Mouse (Mus musculus) neural tube, embryonic 14.5 days (tissue): ENCODE results near the gene Polr2e. TPM values are rescaled to one million over a fixed set of nuclear protein-coding genes. Genes with fewer than 3 reads are reported as not detected.

Source experiments
- ATAC-seq: fragments of 200-750 bp; cut with Nextera tagmentation; 2 replicates; pipeline ENCODE4 v1.8.0; 2017; ENCODE audit warnings: low read depth, mild to moderate bottlenecking, moderate TSS enrichment, moderate library complexity
- H3K27ac ChIP-seq: fragments of 300-500 bp; sonication (generic); 2 replicates; pipeline ENCODE4 v1.5.1; 2014; ENCODE audit warnings: low read depth, mild to moderate bottlenecking, control low read depth, low read length, moderate library complexity, mixed read lengths
- H3K27me3 ChIP-seq: fragments of 300-500 bp; sonication (generic); 2 replicates; pipeline ENCODE4 v1.6.1; 2014; ENCODE audit warnings: low read length; ENCODE audit not compliant: control insufficient read depth, insufficient read depth
- H3K36me3 ChIP-seq: fragments of 300-500 bp; sonication (generic); 2 replicates; pipeline ENCODE4 v1.6.1; 2014; ENCODE audit warnings: low read length, mixed read lengths; ENCODE audit not compliant: control insufficient read depth, insufficient read depth
- H3K4me1 ChIP-seq: fragments of 300-500 bp; sonication (generic); 2 replicates; pipeline ENCODE4 v1.6.1; 2014; ENCODE audit warnings: low read length; ENCODE audit not compliant: control insufficient read depth, insufficient read depth
- H3K4me2 ChIP-seq: fragments of 300-500 bp; sonication (generic); 2 replicates; pipeline ENCODE4 v1.6.1; 2014; ENCODE audit warnings: mild to moderate bottlenecking, low read depth, low read length, control low read depth
- H3K4me3 ChIP-seq: fragments of 300-500 bp; sonication (generic); 2 replicates; pipeline ENCODE4 v1.5.1; 2014; ENCODE audit warnings: low read depth, low read length, control low read depth, mixed read lengths
- H3K9ac ChIP-seq: fragments of 300-500 bp; sonication (generic); replicated peaks from 2 replicates; pipeline ENCODE4 v1.6.1; 2014; ENCODE audit warnings: low read depth, mild to moderate bottlenecking, control low read depth, low read length, mixed read lengths
- H3K9me3 ChIP-seq: fragments of 300-500 bp; sonication (generic); 2 replicates; pipeline ENCODE4 v1.6.1; 2016; ENCODE audit warnings: low read length; ENCODE audit not compliant: control insufficient read depth
- WGBS: fragments of 180-500 bp; shearing (Covaris S2); extraction: QIAGEN DNeasy Blood & Tissue Kit; methylation state at CpG from one replicate; pipeline ENCODE4 v1.1.7; 2014; 5-methylcytosine and 5-hydroxymethylcytosine counted together
- polyA plus RNA-seq: library from polyadenylated mRNA; unstranded; fragments of >200 nt; fragmentation: Nextera tagmentation; extraction: Ambion mirVana; gene quantifications from 2 replicates; pipeline ENCODE4 v1.2.1, GENCODE M21; 2014

The Polr2e gene
- polyA plus RNA-seq, 1 experiment from 2014 or later = 145 TPM

DNA sequence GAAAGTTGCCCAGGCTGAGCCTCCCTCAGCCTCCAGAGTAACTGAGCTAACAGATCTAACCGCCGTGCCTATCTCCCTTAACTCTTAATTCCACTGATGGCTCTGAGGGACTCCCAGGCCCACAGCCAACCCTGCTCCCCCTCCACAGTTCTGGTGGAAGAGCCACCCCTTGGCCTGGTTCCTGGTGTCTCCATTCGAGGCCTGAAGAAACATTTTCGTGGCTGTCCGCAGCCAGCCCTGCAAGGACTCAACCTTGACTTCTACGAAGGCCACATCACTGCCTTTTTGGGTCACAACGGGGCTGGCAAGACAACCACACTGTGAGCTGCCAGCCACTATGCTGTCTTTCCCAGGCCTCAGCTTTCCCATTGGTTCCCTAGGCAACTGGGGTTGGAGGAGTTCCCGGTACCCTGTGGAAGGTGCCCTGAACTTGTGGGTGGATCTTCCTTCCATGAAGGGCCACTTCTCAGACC lies 35.3 kb downstream of the Polr2e start:
- Histone ChIP-seq H3K36me3 (no peaks in the 10 kb centered on the region), H3K9me3 (no peaks in the 10 kb centered on the region), H3K4me2 (no peak overlapping the region), H3K27me3 (0 out of 2 replicates have a peak, but pooled peaks cover 2% of the 10 kb centered on the region), H3K9ac (no peak overlapping the region), H3K4me1 (no peaks in the 10 kb centered on the region), H3K27ac (no peak overlapping the region), H3K4me3 (no peak overlapping the region)
- no peak for ATAC-seq
- WGBS = 94% methylated on average over 8 of the region's 8 CpGs

DNA sequence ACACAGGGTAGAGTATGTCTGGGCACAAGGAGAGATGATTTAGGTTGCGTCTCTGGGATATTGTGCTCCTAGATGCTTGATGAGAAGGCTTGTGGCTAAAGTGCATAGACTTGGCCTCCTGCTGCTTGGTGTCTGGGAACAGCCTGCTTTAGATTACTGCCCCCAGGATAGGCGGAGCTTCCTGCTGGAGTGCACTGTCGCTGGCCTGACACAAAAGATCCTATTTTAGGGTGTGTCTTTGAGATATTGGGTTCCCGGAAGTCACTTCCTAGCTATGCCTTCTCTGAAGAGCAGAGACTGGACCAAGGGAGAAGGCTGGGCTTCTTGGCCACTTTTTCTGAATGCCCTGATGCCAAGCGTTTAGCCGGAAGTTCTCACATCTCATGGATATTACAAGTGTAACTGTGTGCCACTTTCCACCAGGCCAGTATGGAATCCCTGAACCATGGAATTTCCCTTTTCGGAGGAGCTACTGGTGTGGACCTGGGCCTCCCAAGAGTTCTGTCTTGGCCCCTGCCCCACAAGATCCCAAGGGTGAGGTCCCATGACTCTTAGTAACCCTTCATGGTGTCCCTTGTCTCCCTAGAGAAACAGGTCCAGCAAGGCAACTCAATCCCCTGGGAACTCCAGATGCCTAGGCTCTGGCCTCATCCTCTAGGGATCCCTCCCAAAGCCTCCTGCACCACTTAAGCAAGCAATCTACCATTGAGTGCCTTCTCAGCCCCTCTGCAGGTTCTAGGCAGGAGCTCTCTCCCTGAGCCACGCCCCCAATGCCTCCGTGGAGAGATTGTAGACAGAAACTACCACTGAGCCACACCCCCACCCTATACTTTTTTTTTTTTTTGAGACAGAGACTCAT lies 36.0 kb downstream of the Polr2e start:
- no peaks in the 10 kb centered on the region for H3K36me3 ChIP-seq
- no peak overlapping the region for H3K27ac ChIP-seq
- H3K4me2 ChIP-seq = no peak overlapping the region
- no peaks in the 10 kb centered on the region for H3K9me3 ChIP-seq
- no peak for ATAC-seq
- 0 out of 2 replicates have a peak, but pooled peaks cover 2% of the 10 kb centered on the region for H3K27me3 ChIP-seq
- whole genome bisulfite sequencing = 63% methylated on average over 9 of the region's 9 CpGs
- H3K4me3 ChIP-seq = no peak overlapping the region
- no peaks in the 10 kb centered on the region for H3K4me1 ChIP-seq
- no peak overlapping the region for H3K9ac ChIP-seq

DNA sequence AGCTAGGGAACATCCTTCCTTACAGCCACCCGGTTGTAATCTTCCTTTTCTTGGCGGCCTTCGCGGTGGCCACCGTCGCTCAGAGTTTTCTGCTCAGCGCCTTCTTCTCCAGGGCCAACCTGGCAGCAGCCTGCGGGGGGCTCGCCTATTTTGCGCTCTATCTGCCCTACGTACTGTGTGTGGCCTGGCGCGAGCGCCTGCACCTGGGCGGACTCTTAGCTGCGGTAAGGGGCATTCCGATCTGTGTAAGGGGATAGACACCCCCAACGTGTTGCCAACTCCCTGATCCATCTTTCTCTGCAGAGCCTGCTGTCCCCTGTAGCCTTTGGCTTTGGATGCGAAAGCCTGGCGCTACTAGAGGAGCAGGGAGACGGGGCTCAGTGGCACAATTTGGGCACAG lies 36.8 kb downstream of the Polr2e start:
- H3K4me1 ChIP-seq = peaks cover 5% of the 10 kb centered on the region
- H3K9me3 ChIP-seq = no peaks in the 10 kb centered on the region
- no peak overlapping the region for H3K4me2 ChIP-seq
- 0 out of 2 replicates have a peak, but pooled peaks cover 2% of the 10 kb centered on the region for H3K27me3 ChIP-seq
- no peak overlapping the region for H3K4me3 ChIP-seq
- H3K27ac ChIP-seq = no peak overlapping the region
- no peak for ATAC-seq
- 19% methylated on average over 21 of the region's 21 CpGs for WGBS
- no peaks in the 10 kb centered on the region for H3K36me3 ChIP-seq
- no peak overlapping the region for H3K9ac ChIP-seq

DNA sequence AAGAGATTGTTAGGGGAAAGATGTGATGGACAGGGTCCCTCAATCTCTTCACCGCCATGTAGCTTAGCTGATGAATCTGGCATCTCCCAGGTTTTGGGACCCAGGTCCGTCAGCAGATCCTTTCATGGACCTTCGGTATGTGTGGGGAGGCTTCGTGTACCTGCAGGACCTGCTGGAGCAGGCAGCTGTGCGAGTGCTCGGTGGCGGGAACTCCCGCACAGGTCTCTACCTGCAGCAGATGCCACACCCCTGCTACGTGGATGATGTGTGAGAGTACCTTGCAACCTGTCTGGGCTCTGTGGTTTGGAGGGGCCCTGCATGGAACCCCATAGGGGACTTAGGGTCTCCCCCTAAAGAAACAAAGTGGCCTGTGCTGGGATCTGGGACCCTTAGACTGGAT lies 37.6 kb downstream of the Polr2e start:
- ATAC-seq = no peak
- peaks cover 8% of the 10 kb centered on the region for H3K4me1 ChIP-seq
- no peak overlapping the region for H3K27ac ChIP-seq
- H3K9me3 ChIP-seq = no peaks in the 10 kb centered on the region
- no peak overlapping the region for H3K4me3 ChIP-seq
- WGBS = 78% methylated on average over 9 of the region's 9 CpGs
- 0 out of 2 replicates have a peak, but pooled peaks cover 2% of the 10 kb centered on the region for H3K27me3 ChIP-seq
- no peak overlapping the region for H3K4me2 ChIP-seq
- H3K9ac ChIP-seq = no peak overlapping the region
- H3K36me3 ChIP-seq = no peaks in the 10 kb centered on the region

DNA sequence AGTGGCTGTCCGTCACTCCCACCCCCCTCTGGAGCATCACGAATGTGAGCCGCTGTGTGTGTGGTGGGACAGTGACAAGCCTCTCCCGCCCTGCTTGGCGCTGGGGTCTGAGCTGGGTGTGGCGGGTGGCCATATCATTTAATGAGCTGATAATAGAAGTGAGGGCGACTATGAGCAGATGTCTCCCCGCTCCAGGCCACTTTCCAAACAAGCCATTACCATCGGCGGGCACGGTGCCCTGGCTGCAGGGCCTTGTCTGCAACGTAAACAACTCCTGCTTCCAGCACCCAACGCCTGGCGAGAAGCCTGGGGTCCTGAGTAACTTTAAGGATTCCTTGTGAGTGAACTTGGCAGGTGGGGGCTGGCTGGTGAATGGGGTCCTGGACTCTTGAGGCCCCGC lies 41.8 kb downstream of the Polr2e start:
- H3K9ac ChIP-seq = 0 out of 2 replicates have a peak overlapping the region, but pooled peaks have one; percentile 32
- H3K4me1 ChIP-seq = peaks cover 8% of the 10 kb centered on the region
- peak overlapping the region; percentile 57 for H3K4me2 ChIP-seq
- peak overlapping the region; percentile 60 for H3K27ac ChIP-seq
- H3K36me3 ChIP-seq = no peaks in the 10 kb centered on the region
- H3K9me3 ChIP-seq = no peaks in the 10 kb centered on the region
- 9% methylated on average over 15 of the region's 15 CpGs for WGBS
- H3K27me3 ChIP-seq = 0 out of 2 replicates have a peak, but pooled peaks cover 2% of the 10 kb centered on the region
- H3K4me3 ChIP-seq = peak overlapping the region; percentile 37
- ATAC-seq = peak; percentile 28; the same call in 1 of the 2 replicates

DNA sequence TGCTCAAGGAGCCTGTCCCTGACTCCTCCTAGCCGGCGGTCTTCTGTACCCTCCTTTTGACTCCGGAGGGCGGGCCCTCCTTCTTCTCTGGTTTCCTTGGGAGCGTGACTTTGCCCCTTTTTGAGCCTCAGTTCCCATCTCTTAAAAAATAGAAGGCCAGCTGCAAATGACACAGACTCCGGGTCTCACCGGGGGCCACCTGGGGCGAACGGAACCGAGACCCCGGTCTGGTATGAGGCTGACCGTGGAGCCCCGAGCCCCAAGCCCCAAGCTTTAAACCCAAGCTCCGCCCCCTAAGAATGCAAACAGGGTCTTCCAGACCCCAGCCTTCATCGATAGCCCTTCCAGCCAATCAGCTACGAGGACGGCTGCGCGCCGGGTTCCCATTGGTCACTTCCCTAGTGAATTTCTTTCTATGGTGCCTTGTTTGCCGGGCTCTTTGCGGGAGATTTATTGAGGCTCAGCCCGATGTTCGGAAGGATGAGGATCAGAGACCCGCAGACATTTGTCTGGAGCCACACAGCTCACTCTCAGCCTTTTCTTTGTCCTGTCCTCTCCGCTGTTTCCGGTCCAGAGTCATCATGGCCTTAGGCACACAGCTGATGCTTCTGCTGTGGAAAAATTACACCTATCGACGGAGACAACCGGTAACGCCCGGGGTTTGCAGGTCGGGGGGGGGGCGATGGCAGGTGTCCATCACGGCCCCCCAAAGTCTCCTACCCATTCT lies 42.4 kb downstream of the Polr2e start:
- Histone ChIP-seq H3K4me2 (peak overlapping the region; percentile 57), H3K4me1 (peaks cover 8% of the 10 kb centered on the region), H3K36me3 (no peaks in the 10 kb centered on the region), H3K27ac (peak overlapping the region; percentile 60), H3K4me3 (peak overlapping the region; percentile 37), H3K27me3 (0 out of 2 replicates have a peak, but pooled peaks cover 2% of the 10 kb centered on the region), H3K9ac (0 out of 2 replicates have a peak overlapping the region, but pooled peaks have one; percentile 46), H3K9me3 (no peaks in the 10 kb centered on the region)
- peak; percentile 78 for ATAC-seq
- WGBS = under 1% methylated on average over 35 of the region's 35 CpGs

DNA sequence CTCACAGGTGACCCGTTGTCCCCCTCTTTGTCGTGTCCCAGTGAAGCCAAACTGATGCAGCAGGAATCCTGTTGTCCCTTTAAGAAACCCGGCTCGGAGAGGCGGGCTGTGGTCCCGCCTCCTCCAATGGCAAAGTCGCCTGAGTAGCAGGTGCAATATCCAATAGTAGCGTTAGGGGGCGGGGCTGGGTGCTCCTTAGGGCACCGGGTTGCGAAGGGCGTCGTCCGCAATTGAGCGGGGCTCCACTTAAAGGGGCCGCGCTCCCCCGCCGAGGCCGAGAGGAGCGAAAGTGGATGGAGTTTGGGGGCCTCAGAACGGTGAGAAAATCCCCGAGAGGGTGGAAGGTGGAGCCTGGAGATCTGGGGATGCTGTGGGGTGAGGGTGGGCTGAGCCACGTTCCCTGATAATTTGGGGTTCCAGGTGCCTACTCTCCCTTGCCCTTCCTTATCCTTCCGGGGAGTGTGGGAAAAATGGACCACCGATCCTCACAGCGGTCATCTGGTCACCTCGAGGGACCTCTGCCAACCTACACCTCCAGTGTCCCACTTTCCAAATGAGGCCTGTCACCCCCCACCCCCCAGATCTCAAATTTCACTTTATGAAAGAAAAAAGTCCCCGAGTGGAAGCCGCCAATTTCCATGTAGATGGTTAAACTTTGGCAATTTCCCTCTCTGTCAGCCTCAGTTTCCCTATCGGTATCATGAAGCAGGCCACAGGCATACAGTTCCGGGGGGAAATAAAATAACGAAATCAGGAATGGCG lies 43.1 kb downstream of the Polr2e start, which contains the start of gene Abca7:
Gene Abca7 (plus strand): TSS at position 223 of the 762 bp plus-strand sequence.
- Histone ChIP-seq H3K4me3 (peak within 1 kb of the TSS; percentile 37), H3K4me2 (peak within 1 kb of the TSS; percentile 57), H3K27me3 (0 out of 2 replicates have a peak, but pooled peaks cover 2% of the 10 kb centered on the region), H3K4me1 (peaks cover 8% of the 10 kb centered on the region), H3K27ac (peak within 1 kb of the TSS; percentile 60), H3K36me3 (no peaks in the 10 kb centered on the region), H3K9me3 (0 out of 2 replicates have a peak, but pooled peaks cover 3% of the 10 kb centered on the region), H3K9ac (peak within 1 kb of the TSS; percentile 46; the same call in 1 of the 2 replicates)
- under 1% methylated on average over 34 of the region's 34 CpGs for WGBS
- ATAC-seq = peak; percentile 84

DNA sequence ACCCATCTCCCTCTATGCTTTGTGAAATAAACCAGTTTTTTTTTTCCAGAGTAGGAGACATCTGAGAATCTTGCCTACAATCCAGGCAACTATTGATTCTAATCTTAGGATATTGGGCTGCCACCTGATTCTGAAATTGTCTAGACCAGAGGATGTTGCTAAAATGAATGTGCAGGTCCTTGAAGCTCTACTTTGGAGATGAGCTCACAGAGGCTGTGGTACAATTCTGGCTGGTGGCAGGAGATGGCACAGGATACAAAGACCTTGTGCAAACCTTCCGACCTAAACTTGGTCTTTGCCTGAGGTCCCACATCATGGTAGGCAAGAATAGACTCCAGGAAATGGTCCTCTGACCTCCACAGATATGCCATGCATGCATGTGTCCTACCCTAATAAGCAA lies 44.0 kb downstream of the Polr2e start:
- ATAC-seq = no peak
- Histone ChIP-seq H3K27ac (no peak overlapping the region), H3K9me3 (0 out of 2 replicates have a peak, but pooled peaks cover 3% of the 10 kb centered on the region), H3K36me3 (no peaks in the 10 kb centered on the region), H3K27me3 (peaks cover 3% of the 10 kb centered on the region; the same call in 1 of the 2 replicates), H3K4me2 (no peak overlapping the region), H3K9ac (no peak overlapping the region), H3K4me3 (no peak overlapping the region), H3K4me1 (peaks cover 8% of the 10 kb centered on the region)
- 97% methylated on average over 1 of the region's 1 CpGs for WGBS
